Mouse (Mus musculus) liver, adult (tissue): ENCODE results near the gene Ckb.

ENCODE experiments used
- GATA4 ChIP-seq: IDR thresholded peaks from 2 replicates; pipeline ENCODE4 v1.6.1; 2014; ENCODE audit warnings: mild to moderate bottlenecking, low read length; ENCODE audit not compliant: insufficient replicate concordance

Ckb gene

GRCm38 (mm10) chr12:111694880-111695804, 23.0 kb upstream of the Ckb start:
- TF ChIP-seq GATA4, result no peak

DNA sequence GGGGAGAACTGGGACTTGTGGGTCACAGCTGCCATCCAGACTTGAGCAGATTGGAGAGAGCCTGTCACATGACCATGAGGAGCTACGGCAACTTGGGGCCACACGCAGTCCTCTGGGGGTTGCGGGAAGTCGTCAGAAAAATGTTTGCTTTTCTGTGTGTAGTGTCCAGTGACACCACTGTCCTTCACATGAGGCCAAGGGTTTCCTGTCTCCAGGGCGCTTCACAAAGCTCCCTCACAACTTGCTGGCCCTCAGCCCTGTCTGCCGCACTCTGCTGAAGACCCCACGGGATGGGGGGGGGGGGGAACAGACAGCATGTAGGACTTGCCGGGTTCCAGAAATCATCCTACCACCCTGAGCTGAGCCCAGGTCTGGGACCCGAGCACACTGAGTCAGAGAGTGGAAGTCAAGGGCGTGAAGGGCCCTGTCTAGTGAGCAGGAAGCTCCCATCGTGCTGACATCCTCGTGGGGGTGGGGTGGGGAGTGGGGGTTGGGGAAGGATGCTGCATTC, 22.2 kb upstream of the Ckb start:
- no peak for TF ChIP-seq GATA4

DNA sequence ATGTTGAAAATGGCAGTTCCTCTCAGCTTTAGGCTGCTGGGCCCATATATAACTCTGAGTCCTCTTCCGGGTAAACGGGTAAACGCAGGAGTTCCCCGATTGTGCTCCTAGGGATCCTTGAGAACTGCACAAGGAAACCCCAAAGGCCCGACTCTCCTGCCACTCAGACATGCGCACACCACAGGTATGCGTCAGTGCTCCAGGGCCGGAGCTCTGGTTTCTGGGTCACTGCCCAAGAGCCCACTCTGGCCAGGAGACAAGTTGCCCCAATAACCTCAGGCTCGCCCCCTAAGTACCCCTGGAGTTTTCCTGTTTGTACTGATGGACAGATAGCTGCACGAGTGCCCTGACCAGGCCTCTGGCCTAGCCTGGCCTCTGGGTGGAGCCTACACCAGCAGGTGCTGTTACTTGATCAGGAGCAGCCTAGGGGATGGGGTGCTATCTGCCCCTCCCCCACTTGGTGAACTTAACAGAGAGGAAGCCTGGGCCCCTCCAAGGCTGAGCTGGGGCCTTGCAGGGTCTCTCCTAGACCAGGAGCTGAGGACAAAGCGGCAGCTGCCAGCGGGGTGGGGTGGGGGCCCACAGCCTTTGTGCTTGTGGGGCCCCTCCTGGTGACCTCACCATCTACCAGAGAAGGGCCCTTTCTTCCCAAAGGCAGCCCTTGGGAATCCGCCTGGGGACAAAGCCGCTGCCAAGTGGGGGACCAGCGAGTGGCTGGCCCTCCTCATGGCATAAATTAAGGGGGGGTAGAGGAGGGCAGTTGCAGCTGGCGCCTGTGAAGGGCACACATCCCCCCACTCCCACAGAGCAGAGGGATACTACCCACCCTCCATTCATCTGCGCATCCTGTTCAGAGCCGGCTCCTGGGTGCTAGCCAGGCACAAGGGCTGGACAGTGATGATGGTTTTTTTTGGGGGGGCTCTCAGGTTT, 21.5 kb upstream of the Ckb start:
- no peak for TF ChIP-seq GATA4

GRCm38 (mm10) chr12:111692899-111693298, 20.8 kb upstream of the Ckb start:
- TF ChIP-seq GATA4, result no peak

DNA sequence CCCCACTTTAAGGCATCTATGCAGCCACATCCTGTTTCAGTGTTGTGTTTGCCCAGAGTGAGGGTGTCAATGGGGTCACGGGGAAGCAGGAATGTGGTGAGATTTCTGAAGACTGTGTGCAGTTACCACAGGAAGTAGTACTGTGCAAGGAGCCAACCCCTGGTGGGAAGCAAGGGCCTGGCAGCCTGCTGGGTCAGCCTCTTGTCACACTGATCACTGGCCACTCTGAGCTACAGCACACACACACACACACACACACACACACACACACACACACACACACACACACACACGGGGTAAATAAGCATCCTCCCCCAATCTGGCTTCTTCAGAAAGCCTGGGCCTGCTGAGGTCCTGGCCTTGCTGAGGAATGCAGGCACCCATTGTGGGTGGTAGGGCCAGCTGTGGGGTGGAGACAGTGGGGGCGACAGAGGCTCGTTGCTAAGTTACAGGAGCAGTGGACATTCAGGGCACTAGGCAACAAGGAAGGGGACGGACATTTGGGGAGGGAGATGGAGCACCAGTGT, 19.3 kb upstream of the Ckb start:
- no peak for TF ChIP-seq GATA4

GRCm38 (mm10) chr12:111689426-111689825, 17.3 kb upstream of the Ckb start:
- no peak for TF ChIP-seq GATA4

- TF ChIP-seq GATA4, result no peak
These were observed 15.9 kb upstream of the Ckb start for GRCm38 (mm10) chr12:111688069-111688428.

DNA sequence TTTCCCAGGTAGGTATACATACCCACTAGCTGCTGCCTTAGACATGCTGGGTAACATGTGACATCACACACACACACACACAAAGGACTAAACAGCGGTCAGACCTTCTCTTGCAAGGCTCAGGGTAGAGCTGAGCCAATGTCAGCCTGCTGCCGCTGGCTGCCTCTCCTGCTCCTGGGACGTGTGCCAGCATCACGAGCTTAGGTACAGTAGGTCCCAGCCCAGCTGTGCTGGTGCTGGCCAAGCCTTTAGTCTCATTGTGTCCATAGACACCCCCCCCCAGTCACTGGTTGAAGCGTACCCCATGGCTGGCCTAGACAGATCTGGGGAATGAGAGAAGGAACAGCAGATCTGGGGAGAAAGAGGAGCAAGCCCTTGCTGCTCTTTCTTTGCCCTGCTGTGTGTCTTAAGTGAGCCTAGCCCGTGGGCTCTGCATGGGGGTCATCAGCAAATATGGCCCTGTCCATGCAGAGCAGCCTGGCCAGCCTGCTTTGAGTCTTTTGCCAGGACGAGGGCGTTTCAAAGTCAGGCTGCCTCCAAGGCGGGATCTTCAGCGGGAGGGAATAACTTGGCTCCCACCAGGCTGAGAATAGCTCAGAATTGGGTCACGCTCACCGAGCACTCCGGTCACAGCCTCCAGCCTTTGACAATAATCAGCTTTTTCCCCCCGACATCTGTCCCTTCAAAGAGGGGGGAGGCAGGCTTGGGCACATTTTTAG, 15.4 kb upstream of the Ckb start:
- no peak for TF ChIP-seq GATA4

- TF ChIP-seq GATA4, result no peak
These were observed 14.3 kb upstream of the Ckb start for GRCm38 (mm10) chr12:111686390-111686789.

DNA sequence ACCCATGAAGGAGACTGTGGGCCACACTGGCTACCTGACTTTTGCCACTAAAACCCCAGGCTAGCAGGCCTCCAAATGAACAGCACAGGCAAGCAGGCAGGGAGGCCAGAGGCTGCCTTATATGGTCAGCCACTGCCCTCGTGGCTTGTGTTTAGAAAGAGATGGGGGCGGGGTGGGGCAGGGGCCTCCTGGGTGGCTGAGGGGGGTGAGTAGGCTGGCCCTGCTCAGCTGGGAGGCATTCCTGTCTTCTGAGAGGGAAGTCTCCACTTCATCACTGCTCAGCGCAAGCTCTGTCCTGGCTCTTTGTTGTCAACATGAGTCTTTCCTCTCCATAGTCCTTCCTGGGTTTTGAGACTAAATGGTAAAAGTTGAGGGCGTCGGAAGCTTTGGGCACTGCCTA, 10.7 kb upstream of the Ckb start:
- TF ChIP-seq GATA4, result no peak

DNA sequence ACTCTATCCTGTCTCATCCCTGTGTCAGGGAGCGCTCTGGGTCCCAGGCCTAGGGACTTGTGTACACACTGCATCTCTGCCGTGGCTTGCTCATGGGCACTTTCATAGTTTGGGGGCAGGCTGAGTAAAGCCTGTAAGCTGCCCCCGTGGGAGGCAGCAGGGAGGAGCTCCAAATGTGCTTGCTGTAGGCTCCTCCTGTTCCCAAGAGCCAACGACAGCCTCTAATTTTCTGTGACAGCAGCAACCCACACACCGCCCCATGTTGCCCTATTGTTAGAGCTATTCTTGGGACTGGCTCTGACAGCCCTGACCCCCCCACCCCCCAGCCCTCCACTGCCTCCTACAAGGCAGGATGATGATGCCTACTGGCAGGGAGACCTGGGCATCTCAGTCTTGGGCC, 9.9 kb upstream of the Ckb start:
- TF ChIP-seq GATA4, result no peak

DNA sequence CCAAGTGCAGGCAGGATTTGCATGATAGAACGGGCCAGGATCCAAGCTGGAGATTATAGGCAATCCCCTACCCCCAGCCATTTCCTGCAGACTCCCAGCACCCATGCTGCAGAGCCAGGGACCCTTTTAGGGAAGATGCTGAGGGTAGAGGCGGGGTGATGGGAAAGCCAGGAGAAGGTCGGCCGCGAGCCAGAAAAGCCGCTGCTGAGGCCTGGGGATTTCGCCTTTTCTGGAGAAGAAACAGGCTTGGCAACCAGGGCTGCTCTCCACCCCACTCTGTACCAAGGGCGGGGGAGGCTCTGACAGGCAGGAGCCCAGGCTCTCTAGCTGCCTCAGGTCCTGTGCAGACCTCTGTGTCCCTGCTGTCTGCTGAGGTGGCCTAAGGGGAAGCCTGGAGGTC, 9.2 kb upstream of the Ckb start:
- TF ChIP-seq GATA4, result no peak

- TF ChIP-seq GATA4, result no peak
These were observed 8.5 kb upstream of the Ckb start for GRCm38 (mm10) chr12:111680661-111681060.

DNA sequence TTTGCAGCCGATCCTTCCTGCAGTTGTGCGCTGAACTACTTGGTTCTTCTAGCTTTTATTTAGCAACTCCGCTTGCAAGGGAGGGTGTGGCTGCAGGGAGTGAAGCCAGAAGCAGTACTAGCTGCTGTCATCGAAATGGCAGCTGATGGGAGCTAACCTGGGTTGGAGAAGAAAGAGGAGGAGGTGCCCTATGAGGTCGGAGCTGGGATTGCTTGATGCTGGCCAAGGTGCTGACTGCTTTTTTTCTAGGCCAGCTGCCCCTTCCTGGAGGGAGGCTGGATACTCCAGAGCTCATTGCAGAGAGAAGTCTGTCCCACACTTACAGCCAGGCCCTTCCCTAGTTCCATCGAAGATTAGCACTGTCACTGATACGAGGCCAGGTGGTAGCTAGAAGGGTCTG, 6.9 kb upstream of the Ckb start:
- no peak for TF ChIP-seq GATA4

GRCm38 (mm10) chr12:111678670-111678933, 6.5 kb upstream of the Ckb start:
- no peak for TF ChIP-seq GATA4

- no peak for TF ChIP-seq GATA4
These were observed 5.9 kb upstream of the Ckb start, which contains the start of gene Trmt61a for GRCm38 (mm10) chr12:111677882-111678669. Gene Trmt61a (plus strand): TSS chr12:111678105.
